Mouse (Mus musculus) liver, embryonic 16.5 days (tissue): ENCODE measurements around the gene Prss35. TPM values are rescaled to one million over a fixed set of nuclear protein-coding genes. Genes with fewer than 3 reads are reported as not detected.
A peak's percentile ranks its signal among the peaks of the same experiment; 100 is the strongest.

Experiments
- ATAC-seq: fragments of 200-750 bp; cut with Nextera tagmentation; 2 replicates; pipeline ENCODE4 v1.8.0; 2017; ENCODE audit warnings: low read depth, mild to moderate bottlenecking, moderate number of reproducible peaks, moderate library complexity
- H3K27ac ChIP-seq: fragments of 300-500 bp; sonication (generic); 2 replicates; pipeline ENCODE4 v1.5.1; 2014; ENCODE audit warnings: mild to moderate bottlenecking, low read length
- H3K27me3 ChIP-seq: fragments of 300-500 bp; sonication (generic); 2 replicates; pipeline ENCODE4 v1.6.1; 2014; ENCODE audit warnings: low read depth, low read length, mixed read lengths; ENCODE audit not compliant: control insufficient read depth, insufficient read depth
- H3K36me3 ChIP-seq: fragments of 300-500 bp; sonication (generic); 2 replicates; pipeline ENCODE4 v1.6.1; 2014; ENCODE audit warnings: mild to moderate bottlenecking; ENCODE audit not compliant: control insufficient read depth, insufficient read depth
- H3K4me1 ChIP-seq: fragments of 300-500 bp; sonication (generic); 2 replicates; pipeline ENCODE4 v1.6.1; 2014; ENCODE audit warnings: low read depth, low read length, mixed read lengths; ENCODE audit not compliant: control insufficient read depth
- H3K4me2 ChIP-seq: fragments of 300-500 bp; sonication (generic); 2 replicates; pipeline ENCODE4 v1.6.1; 2014; ENCODE audit warnings: low read depth, low read length, mixed read lengths
- H3K4me3 ChIP-seq: fragments of 300-500 bp; sonication (generic); 2 replicates; pipeline ENCODE4 v1.5.1; 2014; ENCODE audit warnings: low read depth, mild to moderate bottlenecking, low read length
- H3K9ac ChIP-seq: fragments of 300-500 bp; sonication (generic); 2 replicates; pipeline ENCODE4 v1.6.1; 2014; ENCODE audit warnings: low read depth, low read length
- H3K9me3 ChIP-seq: fragments of 300-500 bp; sonication (generic); replicated peaks from 2 replicates; pipeline ENCODE4 v1.6.1; 2016; ENCODE audit warnings: low read length; ENCODE audit not compliant: control insufficient read depth
- WGBS: fragments of 180-500 bp; shearing (Covaris S2); extraction: QIAGEN DNeasy Blood & Tissue Kit; methylation state at CpG from one replicate; pipeline ENCODE4 v1.1.7; 2014; ENCODE audit not compliant: insufficient replicate concordance; 5-methylcytosine and 5-hydroxymethylcytosine counted together
- polyA plus RNA-seq: library from polyadenylated mRNA; unstranded; fragments of >200 nt; fragmentation: Nextera tagmentation; extraction: Ambion mirVana; gene quantifications from 2 replicates; pipeline ENCODE4 v1.2.1, GENCODE M21; 2015

Gene Prss35
- polyA plus RNA-seq, 1 experiment from 2014 or later, result 2.5 TPM

DNA sequence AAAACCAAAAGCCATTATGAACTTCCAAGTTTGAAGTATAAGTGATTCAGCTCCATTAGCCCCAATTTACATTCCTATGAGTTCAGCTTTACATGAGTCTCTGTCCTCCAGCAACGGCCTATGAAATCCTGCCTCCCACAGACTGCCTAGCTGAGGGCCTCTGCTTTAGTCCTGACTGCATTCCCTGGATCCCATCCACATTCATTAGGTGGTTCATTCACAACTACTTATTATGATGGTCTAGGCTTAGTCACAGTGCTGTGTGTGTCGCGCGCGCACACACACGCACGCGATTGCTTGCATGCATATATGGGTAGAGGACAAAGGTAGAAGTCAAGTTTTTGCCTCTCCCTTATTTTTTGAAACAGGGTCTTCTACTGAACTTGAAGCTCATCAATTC lies 4.6 kb upstream of the Prss35 start:
- Histone ChIP-seq H3K36me3 (no peaks in the 10 kb centered on the region), H3K9me3 (no peaks in the 10 kb centered on the region), H3K9ac (no peak overlapping the region), H3K4me2 (no peak overlapping the region), H3K27ac (no peak overlapping the region), H3K4me3 (no peak overlapping the region), H3K4me1 (no peaks in the 10 kb centered on the region), H3K27me3 (no peaks in the 10 kb centered on the region)
- no peak for ATAC-seq
- 92% methylated on average over 8 of the region's 8 CpGs for WGBS

DNA sequence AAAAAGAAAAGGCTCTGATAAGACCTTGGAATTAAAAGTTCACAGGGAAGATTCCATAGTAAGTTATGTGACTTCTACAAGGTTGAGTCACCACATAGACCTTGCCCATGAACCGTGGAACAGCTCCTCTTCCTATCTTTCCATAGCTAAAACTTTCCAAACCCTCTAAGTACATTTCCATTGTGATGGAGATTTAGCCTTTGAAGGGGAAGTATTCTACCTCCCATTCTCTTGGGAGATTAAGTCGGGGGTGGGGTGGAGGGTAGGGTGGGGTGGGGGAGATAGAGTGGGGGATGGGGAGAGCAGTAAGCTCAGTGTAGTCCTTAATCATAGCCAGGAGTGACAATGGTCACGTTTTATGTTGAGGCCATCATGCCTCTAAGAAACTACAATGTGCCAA lies 3.5 kb upstream of the Prss35 start:
- Histone ChIP-seq H3K4me2 (no peak overlapping the region), H3K4me1 (no peaks in the 10 kb centered on the region), H3K9ac (no peak overlapping the region), H3K27me3 (no peaks in the 10 kb centered on the region), H3K9me3 (no peaks in the 10 kb centered on the region), H3K36me3 (no peaks in the 10 kb centered on the region), H3K27ac (no peak overlapping the region), H3K4me3 (no peak overlapping the region)
- no peak for ATAC-seq
- WGBS, result 20% methylated on average over 3 of the region's 3 CpGs

DNA sequence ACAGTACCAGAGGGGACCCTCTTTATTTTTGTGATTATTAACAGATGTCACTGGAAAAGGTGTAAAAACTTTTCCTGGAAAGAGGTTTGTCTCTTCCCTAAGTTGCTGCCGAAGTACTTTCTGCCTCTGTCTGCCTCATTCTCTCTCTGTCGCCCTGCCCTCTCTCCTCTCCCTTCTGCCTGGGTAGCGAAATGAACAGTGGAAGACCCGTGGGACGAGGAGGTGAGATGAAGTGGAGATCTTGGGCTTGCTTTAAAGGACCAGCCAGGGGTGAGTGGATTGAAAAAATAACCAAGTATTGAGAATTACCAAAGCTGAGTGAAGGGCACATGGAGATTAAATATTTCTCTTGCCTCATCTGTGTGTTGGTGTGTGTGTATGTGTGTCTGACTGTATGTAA lies 592 bp downstream of the Prss35 start:
- 33% methylated on average over 5 of the region's 5 CpGs for WGBS
- no peak for ATAC-seq
- no peak overlapping the region for H3K4me3 ChIP-seq
- no peaks in the 10 kb centered on the region for H3K36me3 ChIP-seq
- no peaks in the 10 kb centered on the region for H3K9me3 ChIP-seq
- H3K9ac ChIP-seq, result no peak overlapping the region
- H3K4me1 ChIP-seq, result no peaks in the 10 kb centered on the region
- no peaks in the 10 kb centered on the region for H3K27me3 ChIP-seq
- no peak overlapping the region for H3K4me2 ChIP-seq
- no peak overlapping the region for H3K27ac ChIP-seq

DNA sequence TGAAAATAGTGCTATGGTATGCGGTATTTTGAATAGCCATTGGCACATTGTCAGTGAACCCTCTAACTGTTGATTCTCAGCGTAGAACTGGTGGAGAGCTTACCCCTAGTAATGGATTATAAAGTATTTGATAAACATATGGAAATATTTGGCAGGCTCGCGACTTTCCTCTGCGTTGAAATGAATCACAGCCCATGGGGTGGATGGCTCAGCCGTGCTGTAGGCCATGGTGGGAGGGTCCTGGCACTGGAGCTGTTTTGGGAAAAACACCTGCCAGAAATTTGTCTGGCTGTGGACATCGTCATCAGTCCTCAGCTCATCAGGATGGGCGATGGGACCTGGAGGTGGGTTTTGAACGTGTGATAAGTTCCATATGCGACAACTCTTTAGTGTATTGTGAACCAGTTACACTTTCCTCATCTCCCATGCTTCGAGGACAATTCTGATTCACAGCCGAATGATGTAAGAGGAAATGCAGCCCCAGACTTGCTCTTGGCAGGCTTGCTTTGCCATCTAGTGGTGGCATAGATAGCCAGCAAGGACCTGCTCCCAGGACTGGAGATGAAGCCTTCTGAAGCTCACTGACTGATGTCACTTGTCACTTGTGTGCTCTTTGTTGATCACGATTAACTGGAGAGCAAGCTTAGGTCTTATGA lies 2.6 kb downstream of the Prss35 start:
- Histone ChIP-seq H3K27ac (no peak overlapping the region), H3K4me2 (no peak overlapping the region), H3K27me3 (no peaks in the 10 kb centered on the region), H3K4me3 (no peak overlapping the region), H3K9me3 (no peaks in the 10 kb centered on the region), H3K36me3 (no peaks in the 10 kb centered on the region), H3K9ac (no peak overlapping the region), H3K4me1 (no peaks in the 10 kb centered on the region)
- peak; percentile 27; the same call in 1 of the 2 replicates for ATAC-seq
- WGBS, result 26% methylated on average over 13 of the region's 13 CpGs

DNA sequence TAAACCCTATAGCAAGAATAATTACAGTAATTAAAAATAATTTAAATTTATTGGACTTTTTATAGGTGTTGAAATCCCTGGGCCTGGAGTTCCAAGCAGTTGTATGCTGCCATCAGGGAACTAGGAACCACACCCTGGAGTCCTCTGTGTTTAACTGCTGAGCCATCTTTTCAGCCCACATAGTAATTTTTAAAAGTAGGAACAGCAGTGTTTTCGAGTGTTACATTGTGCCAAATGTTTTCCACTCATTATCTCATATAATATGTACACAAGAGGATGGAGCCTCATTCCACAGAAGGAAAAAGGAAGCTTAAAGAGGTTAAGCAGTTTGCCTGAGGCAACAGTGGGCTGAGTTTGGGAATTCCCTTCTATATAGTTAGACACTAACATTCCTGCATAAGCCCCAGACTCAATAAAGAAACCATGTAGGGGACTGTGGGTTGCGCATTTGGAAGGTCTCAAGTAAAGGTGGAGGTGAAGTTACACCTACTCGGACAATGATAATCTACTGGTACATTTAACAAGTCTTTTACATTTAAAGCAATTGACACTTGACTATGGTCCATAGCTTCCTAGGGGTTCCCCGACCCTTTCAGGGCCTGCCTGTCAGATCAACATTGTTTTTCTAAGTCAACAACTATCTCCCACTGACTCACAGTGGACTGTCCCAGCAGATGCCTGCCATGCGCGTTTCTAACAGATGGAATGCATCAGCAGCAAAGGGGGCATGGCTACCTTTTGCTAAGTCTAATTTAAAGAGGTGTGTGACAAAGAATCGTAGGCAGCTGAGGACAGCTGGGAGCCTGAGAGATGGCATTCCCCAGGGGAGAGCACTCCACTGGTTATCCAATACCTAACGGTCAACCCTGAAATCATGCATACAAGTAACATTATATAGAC lies 19.3 kb downstream of the Prss35 start:
- Histone ChIP-seq H3K4me1 (no peaks in the 10 kb centered on the region), H3K27ac (no peak overlapping the region), H3K9ac (no peak overlapping the region), H3K9me3 (no peaks in the 10 kb centered on the region), H3K4me3 (no peak overlapping the region), H3K4me2 (no peak overlapping the region), H3K27me3 (no peaks in the 10 kb centered on the region), H3K36me3 (no peaks in the 10 kb centered on the region)
- no peak for ATAC-seq
- WGBS, result 61% methylated on average over 8 of the region's 8 CpGs

DNA sequence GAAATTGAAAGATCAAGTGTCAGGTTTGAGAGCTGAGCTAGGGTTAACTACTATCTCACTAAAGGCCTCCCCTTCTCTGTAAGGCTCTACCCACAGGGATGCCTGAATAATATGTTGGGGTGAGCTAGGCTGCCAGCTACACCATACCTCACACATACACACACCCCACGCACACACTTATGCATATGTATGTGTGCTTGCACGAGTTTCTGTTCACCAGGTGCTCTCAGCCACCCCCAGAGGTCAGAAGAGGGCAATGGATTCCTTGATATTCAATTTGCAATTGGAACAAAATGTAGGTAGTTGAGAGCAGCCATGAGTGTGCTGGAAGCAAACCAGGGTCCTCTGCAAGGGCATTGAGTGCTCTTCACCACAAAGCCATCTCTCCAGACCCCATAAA lies 20.6 kb downstream of the Prss35 start:
- Histone ChIP-seq H3K36me3 (no peaks in the 10 kb centered on the region), H3K4me2 (no peak overlapping the region), H3K27me3 (no peaks in the 10 kb centered on the region), H3K4me3 (no peak overlapping the region), H3K9me3 (no peaks in the 10 kb centered on the region), H3K4me1 (no peaks in the 10 kb centered on the region), H3K9ac (no peak overlapping the region), H3K27ac (no peak overlapping the region)
- WGBS, result 43% methylated on average over 2 of the region's 2 CpGs
- ATAC-seq, result no peak

DNA sequence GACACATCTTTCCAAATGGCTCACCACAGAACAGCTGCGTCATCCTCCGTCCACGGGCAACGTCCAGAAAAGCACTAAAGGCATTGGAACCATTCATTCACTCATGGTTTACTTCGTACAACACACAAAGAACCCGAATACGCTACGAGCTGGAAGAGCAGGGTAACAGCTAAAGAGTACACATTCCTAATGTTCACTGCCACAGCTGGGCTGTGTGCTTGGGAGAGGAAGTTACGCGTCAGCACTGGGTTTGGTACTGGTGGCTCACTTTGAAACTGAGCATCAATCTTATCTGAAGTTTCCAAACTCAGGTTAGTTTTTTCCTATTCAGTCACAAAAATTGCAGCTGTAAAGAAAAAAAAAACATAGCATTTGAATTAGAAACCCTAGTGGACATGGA lies 23.5 kb downstream of the Prss35 start:
- no peaks in the 10 kb centered on the region for H3K4me1 ChIP-seq
- H3K9me3 ChIP-seq, result no peaks in the 10 kb centered on the region
- no peak overlapping the region for H3K4me2 ChIP-seq
- H3K27me3 ChIP-seq, result no peaks in the 10 kb centered on the region
- no peaks in the 10 kb centered on the region for H3K36me3 ChIP-seq
- no peak overlapping the region for H3K27ac ChIP-seq
- H3K4me3 ChIP-seq, result no peak overlapping the region
- 64% methylated on average over 10 of the region's 10 CpGs for WGBS
- no peak for ATAC-seq
- H3K9ac ChIP-seq, result no peak overlapping the region

DNA sequence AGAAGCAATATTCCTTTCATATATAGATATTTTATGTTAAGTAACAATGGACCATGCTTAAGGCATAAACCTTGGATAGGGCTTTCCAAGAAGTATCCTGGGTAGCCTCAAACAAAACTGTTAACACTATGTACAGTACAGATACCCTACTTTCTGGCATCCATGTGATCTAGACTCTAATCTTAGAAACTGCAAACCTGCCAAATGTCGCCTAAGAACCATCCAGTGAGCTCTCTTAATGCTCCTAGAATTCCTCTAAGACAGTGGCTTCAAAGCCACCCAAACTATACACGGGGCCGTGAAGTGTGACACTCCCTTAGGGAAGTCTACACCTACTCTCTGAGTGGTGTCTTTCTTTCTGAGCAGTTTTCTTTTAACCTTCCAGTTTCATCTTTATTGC lies 29.4 kb downstream of the Prss35 start:
- WGBS, result 64% methylated on average over 3 of the region's 3 CpGs
- no peak for ATAC-seq
- Histone ChIP-seq H3K36me3 (no peaks in the 10 kb centered on the region), H3K4me1 (no peaks in the 10 kb centered on the region), H3K4me2 (no peak overlapping the region), H3K9ac (no peak overlapping the region), H3K27ac (no peak overlapping the region), H3K9me3 (no peaks in the 10 kb centered on the region), H3K27me3 (no peaks in the 10 kb centered on the region), H3K4me3 (no peak overlapping the region)

DNA sequence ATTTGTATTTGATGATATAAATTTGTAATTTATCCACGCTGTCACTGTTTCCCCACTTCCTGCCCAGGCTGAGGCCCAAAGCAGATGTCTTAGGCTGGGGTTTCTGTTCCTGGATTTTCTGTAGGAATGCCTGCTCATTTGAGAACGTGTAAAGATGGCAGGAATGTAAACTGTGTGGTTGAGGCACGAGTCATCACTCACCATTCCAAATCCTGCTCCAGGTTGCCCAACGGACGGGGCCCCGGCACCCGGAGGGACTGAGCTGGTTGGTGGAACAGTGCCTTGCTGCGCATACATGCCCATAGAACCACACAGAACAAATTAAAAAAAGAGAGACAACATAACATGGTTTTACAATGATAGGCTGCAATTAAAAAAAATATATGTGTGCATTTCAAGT lies 30.5 kb downstream of the Prss35 start:
- no peak overlapping the region for H3K4me2 ChIP-seq
- no peak overlapping the region for H3K4me3 ChIP-seq
- H3K9me3 ChIP-seq, result no peaks in the 10 kb centered on the region
- no peak overlapping the region for H3K27ac ChIP-seq
- 70% methylated on average over 8 of the region's 8 CpGs for WGBS
- H3K9ac ChIP-seq, result no peak overlapping the region
- no peaks in the 10 kb centered on the region for H3K36me3 ChIP-seq
- H3K27me3 ChIP-seq, result no peaks in the 10 kb centered on the region
- no peak for ATAC-seq
- no peaks in the 10 kb centered on the region for H3K4me1 ChIP-seq
